Mouse (Mus musculus) right cerebral cortex, postnatal 14 days (tissue): ENCODE measurements around the gene Rpl36a.
"Not testable (repeated sequence)": the region's sequence is repeated elsewhere in the genome, so short reads cannot be mapped to it uniquely, and the experiment has no call there.

Experiments
- DNase-seq: peaks from one replicate; pipeline ENCODE4 v3.0.0; 2022

The Rpl36a gene

DNA sequence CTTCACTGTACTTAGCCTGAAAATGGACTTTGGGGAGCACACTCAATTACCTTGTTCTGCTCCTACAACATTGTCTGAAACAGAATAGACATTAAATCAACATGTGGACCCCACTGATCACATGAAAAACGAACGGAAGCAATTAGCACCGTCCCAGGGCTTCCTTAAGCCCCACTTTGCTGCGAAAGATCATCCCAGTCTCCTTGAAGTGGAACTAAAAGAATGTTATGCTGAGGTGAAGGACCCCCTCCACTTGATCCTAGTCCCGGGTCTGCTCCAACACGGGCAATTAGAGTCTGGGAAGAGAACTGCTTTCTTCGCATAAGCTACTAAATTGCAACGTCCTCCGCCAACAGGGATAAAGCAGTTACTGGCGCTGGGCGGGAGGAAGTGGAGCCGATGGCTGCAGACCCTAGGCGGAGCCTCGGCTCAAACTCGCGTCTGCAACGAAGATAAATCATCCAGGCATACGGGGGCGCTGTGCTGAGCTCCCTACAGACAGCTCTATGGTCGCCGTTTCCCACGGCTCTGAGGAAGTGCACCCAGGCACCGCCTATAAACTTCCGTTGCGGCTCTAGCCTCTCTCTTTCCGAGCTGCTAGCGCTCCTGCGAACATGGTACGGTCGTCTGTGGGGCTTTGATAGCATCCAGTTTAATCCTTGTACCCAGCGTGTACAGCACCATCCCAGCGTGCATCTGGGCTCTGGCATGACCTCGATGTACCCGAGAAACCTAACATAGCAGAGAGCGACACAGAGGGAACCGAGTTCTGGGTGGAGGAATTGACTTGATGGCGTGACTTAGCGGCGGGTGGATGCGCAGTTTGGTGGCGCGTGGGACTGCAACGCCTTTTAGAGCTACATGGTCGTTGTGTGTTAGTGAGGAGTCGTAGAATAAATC is at the start of gene Rpl36a:
Gene Rpl36a (plus strand): TSS at position 552 of the 900 bp plus-strand sequence.
- peak; percentile 92 for DNase-seq

- DNase-seq: not testable (repeated sequence)
Measured at GRCm38 (mm10) chrX:134539795-134540194, 45.7 kb upstream of the Rpl36a start.

- no peak for DNase-seq
Measured at GRCm38 (mm10) chrX:134540414-134541135, 44.9 kb upstream of the Rpl36a start.

DNA sequence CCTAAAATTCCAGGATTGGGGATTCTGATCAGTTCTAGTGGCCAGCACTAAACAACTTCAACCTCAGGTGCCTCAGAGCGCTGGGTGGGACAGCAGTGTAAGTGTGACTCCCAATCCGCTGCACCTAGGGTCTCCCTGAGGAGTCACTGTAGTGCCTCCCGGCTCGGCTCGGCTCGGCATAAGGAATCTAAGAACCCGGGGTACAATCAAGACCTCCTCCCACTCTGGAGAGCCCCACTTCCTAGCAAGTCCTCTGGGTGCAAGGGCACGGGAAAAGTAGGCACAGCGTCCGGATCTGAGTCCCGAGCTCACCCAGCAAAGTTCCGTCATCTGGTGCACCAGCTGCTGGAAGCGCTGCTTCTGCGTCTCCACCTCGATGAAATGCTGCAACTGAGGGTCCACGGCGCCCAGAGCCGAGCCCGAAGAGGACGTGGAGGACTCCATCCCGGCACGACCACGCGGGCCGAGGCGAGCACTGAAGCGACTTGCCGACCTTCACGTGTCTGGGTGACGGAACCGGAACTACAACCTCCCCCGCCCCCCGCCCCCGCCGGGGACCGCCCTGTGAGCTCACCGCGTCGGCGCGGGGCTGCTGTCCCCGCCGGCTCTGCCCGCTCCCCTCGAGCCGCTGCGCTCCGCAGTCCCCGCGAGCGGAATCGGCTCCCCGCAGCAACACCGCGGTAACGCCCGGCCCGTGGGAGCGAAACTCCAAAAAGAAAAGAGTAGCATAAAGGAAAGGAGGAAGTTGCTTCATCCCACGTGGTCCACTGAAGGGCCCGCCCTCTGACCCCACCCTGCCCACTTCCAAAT is 44.1 kb upstream of the Rpl36a start, which contains the start of gene Timm8a1:
Gene Timm8a1 (minus strand): TSS at position 721 of the 810 bp plus-strand sequence.
- peak; percentile 48 for DNase-seq

GRCm38 (mm10) chrX:134541955-134542308 is 43.5 kb upstream of the Rpl36a start:
- no peak for DNase-seq

- DNase-seq: no peak
Measured at GRCm38 (mm10) chrX:134547330-134547729, 38.1 kb upstream of the Rpl36a start.

DNA sequence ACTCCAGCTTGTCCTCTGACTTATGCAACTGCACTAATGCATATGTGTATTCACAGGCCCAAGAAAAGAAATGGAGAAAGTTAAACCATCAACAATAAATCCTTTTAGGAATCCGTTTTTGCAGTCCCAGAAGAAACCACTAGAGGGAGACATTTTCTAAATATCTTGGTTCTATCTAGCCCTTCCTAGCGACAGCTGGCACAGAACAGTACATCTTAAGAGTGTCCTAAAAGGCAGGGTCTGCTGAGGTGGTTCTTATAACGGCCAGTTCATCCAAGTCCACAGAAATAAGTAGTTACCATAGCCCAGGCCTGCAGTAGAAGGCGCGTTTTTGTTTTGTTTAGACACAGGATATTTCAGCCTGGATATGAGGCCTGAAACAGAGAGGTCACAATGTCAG is 34.6 kb upstream of the Rpl36a start:
- peak; percentile 4 for DNase-seq

DNA sequence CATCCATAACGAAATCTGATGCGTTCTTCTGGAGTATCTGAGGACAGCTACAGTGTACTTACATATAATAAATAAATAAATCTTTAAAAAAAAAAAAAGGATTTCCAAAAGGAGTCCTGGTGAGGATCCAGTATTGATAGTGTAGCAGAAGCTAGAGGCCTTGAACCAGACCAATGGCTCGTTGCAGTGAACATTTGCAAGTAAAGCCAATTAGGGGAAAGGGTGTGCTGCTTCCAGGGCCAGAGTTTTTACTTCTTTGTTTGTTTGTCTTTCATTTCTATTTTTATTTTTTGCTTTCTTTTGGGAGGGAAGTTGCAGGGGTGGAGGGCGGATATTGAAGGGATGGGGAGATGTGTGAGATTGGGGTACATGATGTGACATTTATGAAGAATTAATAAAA is 32.1 kb upstream of the Rpl36a start:
- no peak for DNase-seq

GRCm38 (mm10) chrX:134554425-134554824 is 31.0 kb upstream of the Rpl36a start:
- DNase-seq: no peak

DNA sequence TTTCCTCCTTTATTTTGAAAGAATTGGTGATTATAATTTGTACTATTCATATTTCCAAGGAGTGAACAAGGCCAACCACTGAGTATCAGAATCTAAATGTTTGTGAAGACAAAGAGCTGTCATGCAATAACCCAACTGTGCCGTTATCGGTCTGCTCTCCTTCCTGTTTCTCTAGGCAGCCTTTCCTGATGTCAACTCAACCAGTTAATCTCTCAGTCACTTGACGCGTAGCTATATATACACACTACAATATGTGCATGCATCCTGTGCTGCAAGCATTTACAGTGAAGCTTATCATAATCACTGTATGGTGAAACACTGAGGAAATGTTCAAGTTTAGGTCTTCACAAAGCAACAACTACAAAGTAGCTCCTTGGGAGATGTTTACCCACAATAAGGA is 21.1 kb upstream of the Rpl36a start:
- no peak for DNase-seq

DNA sequence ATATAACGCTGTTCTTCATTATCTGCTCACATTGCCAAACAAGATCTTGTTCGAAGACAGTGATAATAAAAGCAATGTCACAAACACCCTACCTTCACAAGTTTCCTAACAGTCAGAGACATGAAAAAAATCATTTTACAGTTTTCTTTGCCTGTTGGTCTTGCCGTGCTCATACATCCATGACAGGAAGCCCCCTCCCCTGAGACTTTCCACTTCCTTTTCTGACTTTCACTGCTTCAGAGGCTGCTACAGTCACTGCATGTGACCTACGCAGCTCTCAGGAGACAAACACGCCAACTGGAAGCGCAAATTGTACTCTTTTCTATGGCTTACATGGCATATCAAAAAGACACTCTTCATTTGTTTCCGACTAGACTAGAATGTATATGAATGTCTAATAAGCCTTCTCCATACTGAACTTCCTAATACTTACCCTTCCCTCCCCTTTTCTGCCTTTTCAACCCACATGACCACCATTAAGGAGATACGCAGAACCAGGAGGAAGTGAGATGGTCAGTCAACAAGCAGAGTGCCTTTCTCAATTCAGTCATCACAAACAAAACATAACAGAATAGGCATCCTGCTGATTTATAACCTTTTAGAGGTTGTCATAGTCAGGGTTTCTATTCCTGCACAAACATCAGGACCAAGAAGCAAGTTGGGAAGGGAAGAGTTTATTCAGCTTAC is 18.8 kb upstream of the Rpl36a start:
- DNase-seq: no peak

DNA sequence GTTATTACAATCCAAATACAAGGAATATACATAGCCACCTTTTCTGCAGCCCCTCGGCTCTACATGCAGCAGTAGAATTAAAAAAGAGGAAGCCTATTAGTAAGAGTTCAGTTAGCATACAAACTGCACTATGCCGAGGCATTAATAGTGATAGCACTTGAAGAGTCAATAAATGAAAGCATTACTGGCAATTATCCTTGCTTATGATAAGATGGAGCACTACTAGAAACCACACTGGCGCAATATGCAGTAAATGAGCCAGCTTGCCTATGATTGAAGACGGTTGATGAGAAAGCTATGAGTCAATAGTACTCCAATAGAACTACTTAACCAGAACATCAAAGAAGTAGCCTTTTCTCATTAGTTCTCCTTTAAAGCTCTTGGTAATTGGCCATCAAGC is 7.6 kb upstream of the Rpl36a start:
- no peak for DNase-seq

GRCm38 (mm10) chrX:134580528-134581305 is 4.7 kb upstream of the Rpl36a start:
- DNase-seq: no peak

- DNase-seq: no peak
Measured at GRCm38 (mm10) chrX:134582270-134582669, 3.2 kb upstream of the Rpl36a start.

DNA sequence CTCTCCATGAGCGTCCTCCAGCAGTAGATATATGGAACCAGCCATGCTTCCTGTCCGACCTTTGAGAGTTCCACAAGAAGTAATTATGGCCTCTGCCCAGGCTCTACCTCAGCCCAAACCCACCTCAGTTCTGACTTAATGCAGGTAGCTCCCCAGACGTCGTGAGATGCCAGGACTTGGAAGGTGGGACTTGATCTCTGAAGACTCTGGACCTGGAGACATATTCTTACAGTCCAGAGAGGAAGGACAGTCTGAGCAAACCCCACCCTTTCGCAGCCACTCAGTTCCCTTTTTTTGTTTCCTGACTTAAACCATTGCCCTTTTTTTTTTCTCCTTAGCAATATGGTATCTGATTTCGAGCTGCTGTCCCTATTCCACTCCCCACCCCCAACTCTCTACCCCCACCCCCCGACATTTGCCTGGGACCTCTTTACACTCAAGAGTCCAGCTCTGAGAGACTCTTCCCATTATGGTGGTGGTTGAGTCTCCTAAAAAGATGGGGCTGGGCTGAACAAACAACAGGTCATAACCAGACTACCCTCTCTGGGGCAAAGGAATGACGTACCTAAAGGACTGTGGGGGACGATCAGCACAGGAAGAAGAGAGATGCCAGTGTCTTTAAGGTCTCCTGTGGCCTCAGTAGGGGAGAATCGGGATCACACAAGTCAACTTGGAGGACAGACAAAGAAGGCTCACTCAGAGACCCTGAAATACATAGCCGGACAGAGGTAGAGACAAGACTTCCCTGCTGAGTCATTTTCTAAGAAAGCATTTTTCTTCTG is 2.4 kb upstream of the Rpl36a start, which contains the start of gene Btk:
Gene Btk (minus strand): TSS at position 683 of the 782 bp plus-strand sequence.
- DNase-seq: no peak

GRCm38 (mm10) chrX:134586447-134586846 is 993 bp downstream of the Rpl36a start:
- no peak for DNase-seq

GRCm38 (mm10) chrX:134588261-134588660 is 2.8 kb downstream of the Rpl36a start:
- no peak for DNase-seq

DNA sequence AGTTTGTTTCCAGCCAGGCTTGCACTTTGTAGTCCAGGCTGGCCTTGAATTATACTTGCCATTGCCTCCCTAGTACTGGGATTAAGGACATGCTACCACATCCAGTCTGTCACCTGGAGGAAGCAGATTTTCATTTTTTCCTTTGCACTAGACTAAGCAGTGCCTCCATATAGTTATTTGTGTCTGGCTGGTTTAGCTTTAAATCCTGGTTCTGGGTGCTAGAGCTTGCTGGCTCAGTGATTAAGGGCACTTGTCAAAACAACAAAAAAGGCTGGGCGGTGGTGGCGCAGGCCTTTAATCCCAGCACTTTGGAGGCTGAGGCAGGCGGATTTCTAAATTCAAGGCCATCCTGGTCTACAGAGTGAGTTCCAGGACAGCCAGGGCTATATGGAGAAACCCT is 3.5 kb downstream of the Rpl36a start:
- no peak for DNase-seq

DNA sequence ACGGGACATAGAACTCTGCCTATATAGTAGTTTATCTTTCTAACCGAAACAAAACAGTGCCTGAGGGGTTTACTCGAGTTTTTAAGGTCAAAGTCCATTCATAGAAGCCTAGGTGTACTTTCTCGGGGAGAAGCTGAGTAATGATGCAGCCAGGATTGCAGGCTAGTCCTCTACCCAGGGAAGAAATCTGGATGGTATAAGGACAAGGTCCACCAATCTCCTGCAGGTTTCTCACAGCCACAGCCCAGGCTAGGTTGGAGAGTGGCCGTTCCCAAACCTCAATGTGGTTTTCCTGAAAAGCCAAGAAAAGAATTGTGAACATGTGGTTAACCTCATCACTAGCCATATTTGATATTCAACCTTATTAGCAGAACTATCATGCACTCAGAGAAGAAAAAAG is 4.4 kb downstream of the Rpl36a start:
- DNase-seq: no peak

- DNase-seq: no peak
Measured at GRCm38 (mm10) chrX:134599922-134600565, 14.6 kb downstream of the Rpl36a start.
